Mouse (Mus musculus) left cerebral cortex, adult 11 months (tissue): ENCODE results near the gene Vegfc.

ENCODE experiments used
- DNase-seq: peaks from one replicate; pipeline ENCODE4 v3.0.0; 2022; ENCODE audit warnings: low spot score

Vegfc gene

DNA sequence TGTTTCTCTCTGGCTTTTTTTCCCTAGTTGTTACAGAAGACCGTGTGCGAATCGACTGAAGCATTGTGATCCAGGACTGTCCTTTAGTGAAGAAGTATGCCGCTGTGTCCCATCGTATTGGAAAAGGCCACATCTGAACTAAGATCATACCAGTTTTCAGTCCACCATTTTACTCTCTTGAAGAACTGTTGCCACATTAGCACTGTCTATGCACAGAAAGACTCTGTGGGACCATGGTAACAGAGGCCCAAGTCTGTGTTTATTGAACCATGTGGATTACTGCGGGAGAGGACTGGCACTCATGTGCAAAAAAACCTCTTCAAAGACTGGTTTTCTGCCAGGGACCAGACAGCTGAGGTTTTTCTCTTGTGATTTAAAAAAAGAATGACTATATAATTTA is 108.5 kb downstream of the Vegfc start:
- no peak for DNase-seq

GRCm38 (mm10) chr8:54216250-54216649 is 138.8 kb downstream of the Vegfc start:
- DNase-seq, result no peak

- DNase-seq, result peak; percentile 24
These were observed 151.4 kb downstream of the Vegfc start for GRCm38 (mm10) chr8:54228801-54229204.

DNA sequence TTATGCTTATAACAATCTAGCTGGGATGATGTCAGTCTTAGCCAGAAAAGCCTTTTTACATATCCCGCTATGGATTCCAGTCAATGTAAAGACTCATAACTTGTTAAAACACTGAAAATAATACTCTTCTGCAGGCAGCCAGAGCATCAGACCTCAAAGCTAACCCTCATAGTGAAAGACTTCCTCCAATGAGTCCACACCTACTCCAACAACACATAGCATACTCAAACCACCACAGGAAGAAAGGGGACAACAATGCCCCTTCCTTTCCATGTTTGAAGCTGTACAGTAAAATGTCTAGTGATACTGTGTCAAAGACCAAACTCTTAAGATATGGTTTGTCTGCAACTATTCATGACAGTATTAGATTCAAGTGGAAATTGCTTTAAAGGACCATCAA is 153.2 kb downstream of the Vegfc start:
- no peak for DNase-seq

DNA sequence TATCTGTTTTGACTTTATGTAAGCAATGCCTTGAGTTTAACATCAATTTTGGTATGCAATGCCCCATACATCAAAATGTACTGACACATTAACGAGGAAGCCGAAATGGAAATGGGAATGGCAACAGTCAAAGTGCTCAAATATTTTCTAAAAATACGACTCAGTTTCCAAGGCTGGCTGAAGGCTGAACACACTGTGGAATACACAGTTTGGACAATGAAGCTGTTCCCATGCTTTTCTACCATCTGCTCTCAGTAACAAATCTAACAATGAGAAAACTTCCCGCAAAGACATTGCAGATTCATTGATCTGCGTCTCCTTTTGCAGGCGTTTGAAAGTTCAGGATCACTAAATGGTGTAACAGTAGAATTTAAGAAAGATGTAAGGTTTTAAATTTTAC is 155.9 kb downstream of the Vegfc start:
- DNase-seq, result no peak
